Mouse (Mus musculus) forebrain, embryonic 15.5 days (tissue): ENCODE measurements around the gene Dcaf1. TPM values are rescaled to one million over a fixed set of nuclear protein-coding genes. Genes with fewer than 3 reads are reported as not detected.

Experiments used
- ATAC-seq: fragments of 200-750 bp; cut with Nextera tagmentation; replicated peaks from 2 replicates; pipeline ENCODE4 v1.8.0; 2017; ENCODE audit warnings: mild to moderate bottlenecking, moderate TSS enrichment, moderate library complexity
- H3K27ac ChIP-seq: fragments of 300-500 bp; sonication (generic); replicated peaks from 2 replicates; pipeline ENCODE4 v1.5.1; 2015; ENCODE audit warnings: mild to moderate bottlenecking, inconsistent platforms
- H3K27me3 ChIP-seq: fragments of 300-500 bp; sonication (generic); 2 replicates; pipeline ENCODE4 v1.6.1; 2015; ENCODE audit warnings: inconsistent platforms
- H3K36me3 ChIP-seq: fragments of 300-500 bp; sonication (generic); 2 replicates; pipeline ENCODE4 v1.6.1; 2015; ENCODE audit warnings: mild to moderate bottlenecking, inconsistent platforms
- H3K4me1 ChIP-seq: fragments of 300-500 bp; sonication (generic); 2 replicates; pipeline ENCODE4 v1.6.1; 2015; ENCODE audit warnings: inconsistent platforms
- H3K4me2 ChIP-seq: fragments of 300-500 bp; sonication (generic); replicated peaks from 2 replicates; pipeline ENCODE4 v1.6.1; 2015; ENCODE audit warnings: mild to moderate bottlenecking, inconsistent platforms
- H3K4me3 ChIP-seq: fragments of 300-500 bp; sonication (generic); 2 replicates; pipeline ENCODE4 v1.5.1; 2015; ENCODE audit warnings: mild to moderate bottlenecking, inconsistent platforms
- H3K9ac ChIP-seq: fragments of 300-500 bp; sonication (generic); replicated peaks from 2 replicates; pipeline ENCODE4 v1.6.1; 2015; ENCODE audit warnings: mild to moderate bottlenecking, inconsistent platforms
- H3K9me3 ChIP-seq: fragments of 300-500 bp; sonication (generic); 2 replicates; pipeline ENCODE4 v1.6.1; 2016; ENCODE audit warnings: inconsistent platforms
- WGBS: fragments of 180-500 bp; shearing (Covaris S2); methylation state at CpG from one replicate; pipeline ENCODE4 v1.1.7; 2015; ENCODE audit warnings: mixed read lengths; 5-methylcytosine and 5-hydroxymethylcytosine counted together
- polyA plus RNA-seq: library from polyadenylated mRNA; unstranded; fragments of >200 nt; fragmentation: Nextera tagmentation; extraction: Ambion mirVana; gene quantifications from 2 replicates; pipeline ENCODE4 v1.2.1, GENCODE M21; 2015

The Dcaf1 gene
- polyA plus RNA-seq = 18.5 and 26.1 TPM in 2 replicates

- Histone ChIP-seq H3K27me3 (no peaks in the 10 kb centered on the region), H3K4me3 (peak within 1 kb of the TSS; percentile 67), H3K4me2 (peak within 1 kb of the TSS; percentile 94), H3K36me3 (no peaks in the 10 kb centered on the region), H3K27ac (peak within 1 kb of the TSS; percentile 86), H3K4me1 (peaks cover 13% of the 10 kb centered on the region), H3K9me3 (no peaks in the 10 kb centered on the region), H3K9ac (peak within 1 kb of the TSS; percentile 70)
- WGBS = under 1% methylated on average over 60 of the region's 71 CpGs
- peak; percentile 99 for ATAC-seq
Measured at GRCm38 (mm10) chr9:106821618-106822380, at the start of gene Dcaf1. TSS of gene Dcaf1 (plus strand) at chr9:106821874.

- Histone ChIP-seq H3K4me1 (no peaks in the 10 kb centered on the region), H3K36me3 (no peaks in the 10 kb centered on the region), H3K4me3 (no peak overlapping the region), H3K27me3 (no peaks in the 10 kb centered on the region), H3K9ac (no peak overlapping the region), H3K9me3 (no peaks in the 10 kb centered on the region), H3K4me2 (no peak overlapping the region), H3K27ac (no peak overlapping the region)
- 92% methylated on average over 1 of the region's 1 CpGs for WGBS
- no peak for ATAC-seq
Measured at GRCm38 (mm10) chr9:106776116-106776515, 45.6 kb upstream of the Dcaf1 start.

GRCm38 (mm10) chr9:106777423-106777822 lies 44.3 kb upstream of the Dcaf1 start:
- H3K9me3 ChIP-seq = no peaks in the 10 kb centered on the region
- H3K4me3 ChIP-seq = no peak overlapping the region
- H3K9ac ChIP-seq = no peak overlapping the region
- no peaks in the 10 kb centered on the region for H3K27me3 ChIP-seq
- no peaks in the 10 kb centered on the region for H3K4me1 ChIP-seq
- ATAC-seq = no peak
- 95% methylated on average over 3 of the region's 3 CpGs for WGBS
- no peak overlapping the region for H3K27ac ChIP-seq
- H3K36me3 ChIP-seq = no peaks in the 10 kb centered on the region
- H3K4me2 ChIP-seq = no peak overlapping the region

GRCm38 (mm10) chr9:106778319-106778718 lies 43.4 kb upstream of the Dcaf1 start:
- 89% methylated on average over 4 of the region's 4 CpGs for WGBS
- ATAC-seq = no peak
- H3K9me3 ChIP-seq = no peaks in the 10 kb centered on the region

GRCm38 (mm10) chr9:106780086-106780485 lies 41.6 kb upstream of the Dcaf1 start:
- 82% methylated on average over 3 of the region's 3 CpGs for WGBS
- no peak overlapping the region for H3K27ac ChIP-seq

More at GRCm38 (mm10) chr9:106778319-106778718, 43.4 kb upstream of the Dcaf1 start:
- Histone ChIP-seq H3K27ac (no peak overlapping the region), H3K4me3 (no peak overlapping the region), H3K36me3 (no peaks in the 10 kb centered on the region), H3K4me2 (no peak overlapping the region), H3K27me3 (no peaks in the 10 kb centered on the region), H3K9ac (no peak overlapping the region), H3K4me1 (no peaks in the 10 kb centered on the region)

GRCm38 (mm10) chr9:106783554-106783953 lies 38.1 kb upstream of the Dcaf1 start:
- H3K9ac ChIP-seq = no peak overlapping the region
- H3K36me3 ChIP-seq = no peaks in the 10 kb centered on the region
- peaks cover 13% of the 10 kb centered on the region for H3K4me1 ChIP-seq
- H3K27me3 ChIP-seq = no peaks in the 10 kb centered on the region
- no peak overlapping the region for H3K4me2 ChIP-seq
- no peak overlapping the region for H3K4me3 ChIP-seq
- H3K9me3 ChIP-seq = no peaks in the 10 kb centered on the region
- 97% methylated on average over 2 of the region's 2 CpGs for WGBS
- no peak for ATAC-seq
- H3K27ac ChIP-seq = no peak overlapping the region

More at GRCm38 (mm10) chr9:106780086-106780485, 41.6 kb upstream of the Dcaf1 start:
- Histone ChIP-seq H3K4me2 (no peak overlapping the region), H3K27me3 (no peaks in the 10 kb centered on the region), H3K9ac (no peak overlapping the region), H3K4me1 (no peaks in the 10 kb centered on the region), H3K9me3 (no peaks in the 10 kb centered on the region), H3K36me3 (no peaks in the 10 kb centered on the region), H3K4me3 (no peak overlapping the region)
- no peak for ATAC-seq

GRCm38 (mm10) chr9:106785206-106785605 lies 36.5 kb upstream of the Dcaf1 start:
- no peaks in the 10 kb centered on the region for H3K27me3 ChIP-seq
- no peak for ATAC-seq
- no peak overlapping the region for H3K27ac ChIP-seq
- WGBS = 79% methylated on average over 3 of the region's 3 CpGs
- no peaks in the 10 kb centered on the region for H3K9me3 ChIP-seq
- H3K4me2 ChIP-seq = no peak overlapping the region
- no peak overlapping the region for H3K4me3 ChIP-seq
- H3K9ac ChIP-seq = no peak overlapping the region
- H3K4me1 ChIP-seq = peaks cover 20% of the 10 kb centered on the region
- H3K36me3 ChIP-seq = no peaks in the 10 kb centered on the region

- H3K4me1 ChIP-seq = peaks cover 20% of the 10 kb centered on the region
- peak overlapping the region; percentile 73 for H3K4me2 ChIP-seq
- no peak for ATAC-seq
- no peaks in the 10 kb centered on the region for H3K27me3 ChIP-seq
- H3K36me3 ChIP-seq = no peaks in the 10 kb centered on the region
- no peaks in the 10 kb centered on the region for H3K9me3 ChIP-seq
- 7% methylated on average over 23 of the region's 23 CpGs for WGBS
- H3K27ac ChIP-seq = peak overlapping the region; percentile 84
- peak overlapping the region; percentile 79 for H3K4me3 ChIP-seq
- H3K9ac ChIP-seq = peak overlapping the region; percentile 92
Measured at GRCm38 (mm10) chr9:106787979-106788811, 33.5 kb upstream of the Dcaf1 start.

- Histone ChIP-seq H3K36me3 (no peaks in the 10 kb centered on the region), H3K4me2 (peak within 1 kb of the TSS; percentile 73), H3K27ac (peak within 1 kb of the TSS; percentile 84), H3K4me1 (peaks cover 20% of the 10 kb centered on the region), H3K27me3 (no peaks in the 10 kb centered on the region), H3K9me3 (no peaks in the 10 kb centered on the region), H3K9ac (peak within 1 kb of the TSS; percentile 92), H3K4me3 (peak within 1 kb of the TSS; percentile 79)
- ATAC-seq = peak; percentile 96
- under 1% methylated on average over 49 of the region's 49 CpGs for WGBS
Measured at GRCm38 (mm10) chr9:106788812-106789321, 32.8 kb upstream of the Dcaf1 start, which contains the start of gene Rad54l2. TSS of gene Rad54l2 (minus strand) at chr9:106789194.

- Histone ChIP-seq H3K4me3 (peak overlapping the region; percentile 79), H3K4me2 (peak overlapping the region; percentile 73), H3K4me1 (peaks cover 20% of the 10 kb centered on the region), H3K27me3 (no peaks in the 10 kb centered on the region), H3K27ac (peak overlapping the region; percentile 84), H3K36me3 (no peaks in the 10 kb centered on the region), H3K9ac (peak overlapping the region; percentile 92), H3K9me3 (no peaks in the 10 kb centered on the region)
- ATAC-seq = no peak; the same call in 1 of the 2 replicates
- 13% methylated on average over 10 of the region's 10 CpGs for WGBS
Measured at GRCm38 (mm10) chr9:106789363-106789762, 32.3 kb upstream of the Dcaf1 start.

GRCm38 (mm10) chr9:106790831-106791230 lies 30.8 kb upstream of the Dcaf1 start:
- Histone ChIP-seq H3K27ac (no peak overlapping the region), H3K4me3 (no peak overlapping the region), H3K9ac (no peak overlapping the region), H3K4me1 (peaks cover 20% of the 10 kb centered on the region), H3K4me2 (no peak overlapping the region), H3K9me3 (no peaks in the 10 kb centered on the region), H3K36me3 (no peaks in the 10 kb centered on the region), H3K27me3 (no peaks in the 10 kb centered on the region)
- no peak for ATAC-seq
- WGBS = 73% methylated on average over 6 of the region's 6 CpGs

- no peaks in the 10 kb centered on the region for H3K4me1 ChIP-seq
- no peaks in the 10 kb centered on the region; the same call in 1 of the 2 replicates for H3K27me3 ChIP-seq
- no peak overlapping the region for H3K4me3 ChIP-seq
- WGBS = 78% methylated on average over 4 of the region's 4 CpGs
- H3K27ac ChIP-seq = no peak overlapping the region
- no peaks in the 10 kb centered on the region for H3K36me3 ChIP-seq
- no peak overlapping the region for H3K9ac ChIP-seq
- no peak for ATAC-seq
- H3K4me2 ChIP-seq = no peak overlapping the region
- H3K9me3 ChIP-seq = peaks cover 9% of the 10 kb centered on the region; the same call in 1 of the 2 replicates
Measured at GRCm38 (mm10) chr9:106806503-106806902, 15.2 kb upstream of the Dcaf1 start.
